Mouse (Mus musculus) Patski (cell line): ENCODE data around the gene Ahsg. TPM values are rescaled to one million over a fixed set of nuclear protein-coding genes. Genes with fewer than 3 reads are reported as not detected.

Source experiments
- ATAC-seq: fragments of 100-300 bp; one replicate; pipeline ENCODE4 v1.8.0; 2021
- CTCF ChIA-PET: fragments of 350-600 bp; sonication (Branson Sonifier 250); formaldehyde crosslinking; loops from one replicate; lab custom pipeline; 2022; ENCODE audit warnings: inconsistent platforms; lab: Charles Lee
- POLR2A ChIA-PET: fragments of 350-600 bp; sonication (Branson Sonifier 250); formaldehyde crosslinking; loops from one replicate; lab custom pipeline; 2022; ENCODE audit warnings: antibody characterized with exemption, inconsistent platforms; lab: Charles Lee
- DNase-seq: peaks from one replicate; pipeline ENCODE4 v3.0.0-alpha.2; 2011; ENCODE audit warnings: low read depth, low spot score
- H3K27me3 ChIP-seq: fragments of 371-371 bp; one replicate; pipeline ENCODE4 v1.5.1; 2021
- CTCF ChIP-seq: fragments of 100-300 bp; IDR thresholded peaks from one replicate; pipeline ENCODE4 v1.5.1; 2021
- in situ Hi-C: fragments of 300-500 bp; cut with MboI; formaldehyde crosslinking; loops from 3 replicates; pipeline ENCODE4 v1.11.1; 2018; ENCODE audit warnings: low pct_unique_long_range_greater_than_20kb, mixed read lengths
- polyA plus RNA-seq: library from polyadenylated mRNA; unstranded; gene quantifications from one replicate; pipeline ENCODE4 v1.2.3, GENCODE M21; 2021

The Ahsg gene
- polyA plus RNA-seq, 1 experiment from 2014 or later = not detected

DNA sequence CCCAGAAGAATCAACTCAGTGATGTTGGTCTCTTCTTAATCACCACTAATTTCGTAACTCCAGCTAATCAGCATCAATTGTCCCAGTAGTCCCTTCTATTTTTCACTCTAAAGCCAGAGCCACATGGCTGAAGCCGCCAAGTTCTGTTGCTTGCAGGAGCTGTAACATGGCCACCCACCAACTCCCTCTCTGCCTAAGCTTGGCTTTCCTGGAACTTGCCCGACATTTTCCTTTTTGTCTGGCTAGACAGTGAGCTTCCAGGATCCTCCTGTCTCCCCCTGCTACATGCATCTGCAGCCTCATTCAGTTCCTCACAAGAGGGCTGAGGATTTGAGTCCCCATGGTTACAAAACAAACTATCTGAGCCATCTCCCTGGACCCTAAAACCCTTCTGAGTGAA lies 20.9 kb downstream of the Ahsg start:
- no peaks in the 10 kb centered on the region for H3K27me3 ChIP-seq
- in situ Hi-C loops = no loop called here
- DNase-seq (no peak), ATAC-seq (no peak)
- no peak for TF ChIP-seq CTCF
- ChIA-PET POLR2A (no interaction called here), CTCF (no interaction called here)

DNA sequence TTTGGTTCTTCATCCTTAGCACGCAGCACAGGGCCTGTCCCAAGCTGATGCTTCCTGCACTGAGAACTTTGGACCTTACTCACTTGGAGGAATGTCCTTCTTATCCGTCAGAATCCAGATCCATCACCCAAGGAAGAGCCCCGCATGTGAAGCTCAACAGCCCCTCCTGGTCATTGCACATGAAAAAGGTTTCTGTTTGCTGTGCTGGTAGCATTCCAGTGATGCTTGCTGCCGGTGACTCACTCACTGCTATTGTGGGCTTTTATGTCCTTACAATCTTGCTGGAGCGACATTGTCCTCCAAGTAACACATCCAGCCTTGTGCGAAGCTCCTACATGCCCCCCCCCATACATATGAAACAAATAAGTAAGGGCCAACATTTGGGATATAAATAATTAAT lies 21.8 kb downstream of the Ahsg start:
- H3K27me3 ChIP-seq = no peaks in the 10 kb centered on the region
- in situ Hi-C loops = no loop called here
- POLR2A ChIA-PET = no interaction called here
- TF ChIP-seq CTCF = peak; percentile 16
- no peak for ATAC-seq
- CTCF ChIA-PET = no interaction called here
- DNase-seq = no peak

DNA sequence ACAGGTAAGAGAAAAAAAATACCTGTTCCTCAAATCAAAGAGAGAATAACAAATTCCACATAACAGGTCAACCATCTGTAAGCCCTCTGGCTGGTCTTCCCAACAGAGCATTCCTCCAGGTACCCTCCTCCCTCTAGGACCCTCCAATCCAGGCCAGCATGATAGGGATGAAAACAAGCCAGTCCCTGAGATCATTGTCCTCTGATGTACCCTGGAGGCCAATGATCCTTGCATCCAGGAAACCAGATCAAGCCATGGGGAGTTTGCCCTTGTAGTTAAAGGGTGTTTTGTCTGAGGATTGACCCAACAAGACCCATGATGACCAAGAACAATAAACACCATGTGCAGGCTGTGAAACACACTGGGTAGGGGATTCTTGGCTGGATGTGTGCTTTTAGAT lies 23.2 kb downstream of the Ahsg start:
- CTCF ChIA-PET = no interaction called here
- no peak for DNase-seq
- POLR2A ChIA-PET = no interaction called here
- no peak for TF ChIP-seq CTCF
- in situ Hi-C loops = no loop called here
- ATAC-seq = no peak
- no peaks in the 10 kb centered on the region for H3K27me3 ChIP-seq

DNA sequence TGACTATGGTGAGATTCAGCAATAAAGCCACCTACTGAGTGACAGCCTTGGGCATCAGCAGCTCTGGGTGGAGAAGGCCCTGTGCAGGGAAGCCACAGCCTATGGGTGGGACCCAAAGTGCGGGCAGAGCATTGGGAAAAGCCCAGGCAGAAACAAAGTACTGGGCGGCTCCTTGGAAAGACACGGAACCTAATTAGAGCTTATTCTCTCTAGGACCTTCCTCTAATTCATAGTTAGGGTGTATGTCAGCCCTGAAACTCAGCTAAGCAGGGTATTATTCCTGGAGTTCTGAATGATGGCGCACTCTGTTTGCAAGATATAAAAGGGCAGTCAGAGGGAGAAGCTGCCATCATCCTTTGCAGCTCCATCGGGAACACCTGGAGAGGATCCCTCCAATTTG lies 27.0 kb downstream of the Ahsg start, which contains the start of gene Fetub:
TSS of gene Fetub (plus strand) at position 301 of the 400 bp plus-strand sequence.
- in situ Hi-C loops = no loop called here
- CTCF ChIA-PET = interaction anchor here (1.3 to 1.6 kb wide), 2 partner anchors 14 to 17 kb away, joined by 3 read pairs; no protein-coding TSS in a partner anchor
- H3K27me3 ChIP-seq = no peaks in the 10 kb centered on the region
- DNase-seq (no peak), ATAC-seq (no peak)
- POLR2A ChIA-PET = no interaction called here
- no peak for TF ChIP-seq CTCF

DNA sequence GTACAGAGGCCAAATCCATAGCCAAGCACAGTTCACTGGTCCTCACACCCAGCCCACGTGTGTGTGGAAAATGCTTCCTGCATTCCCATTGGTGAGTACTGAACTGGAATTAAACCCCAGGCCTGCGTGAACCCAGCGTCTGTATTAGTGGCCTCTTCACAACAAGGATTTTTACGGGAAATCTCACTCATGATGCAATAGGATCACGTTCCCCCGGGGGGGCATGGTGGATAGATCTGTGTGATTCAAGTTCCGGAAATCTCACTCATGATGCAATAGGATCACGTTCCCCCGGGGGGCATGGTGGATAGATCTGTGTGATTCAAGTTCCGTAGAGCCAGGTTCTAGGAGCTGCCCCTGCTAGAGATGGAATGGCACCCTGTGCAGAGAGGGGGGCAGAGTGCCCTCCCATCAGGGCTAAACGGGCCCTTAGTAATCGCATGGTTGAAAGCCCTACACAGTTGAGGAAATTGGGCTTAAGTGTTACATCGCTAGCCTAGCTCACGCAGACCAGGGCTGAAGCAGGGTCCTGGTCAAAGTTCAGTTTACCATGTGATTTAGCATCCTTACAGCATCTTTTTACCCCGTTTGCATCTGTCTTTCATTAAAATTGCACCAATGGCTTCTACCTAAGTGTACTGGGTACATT lies 27.7 kb downstream of the Ahsg start:
- no peak for TF ChIP-seq CTCF
- DNase-seq = no peak
- in situ Hi-C loops = no loop called here
- ATAC-seq = no peak
- CTCF ChIA-PET = interaction anchor here (1.3 to 1.6 kb wide), 2 partner anchors 15 to 18 kb away, joined by 3 read pairs; no protein-coding TSS in a partner anchor
- POLR2A ChIA-PET = no interaction called here
- H3K27me3 ChIP-seq = no peaks in the 10 kb centered on the region

DNA sequence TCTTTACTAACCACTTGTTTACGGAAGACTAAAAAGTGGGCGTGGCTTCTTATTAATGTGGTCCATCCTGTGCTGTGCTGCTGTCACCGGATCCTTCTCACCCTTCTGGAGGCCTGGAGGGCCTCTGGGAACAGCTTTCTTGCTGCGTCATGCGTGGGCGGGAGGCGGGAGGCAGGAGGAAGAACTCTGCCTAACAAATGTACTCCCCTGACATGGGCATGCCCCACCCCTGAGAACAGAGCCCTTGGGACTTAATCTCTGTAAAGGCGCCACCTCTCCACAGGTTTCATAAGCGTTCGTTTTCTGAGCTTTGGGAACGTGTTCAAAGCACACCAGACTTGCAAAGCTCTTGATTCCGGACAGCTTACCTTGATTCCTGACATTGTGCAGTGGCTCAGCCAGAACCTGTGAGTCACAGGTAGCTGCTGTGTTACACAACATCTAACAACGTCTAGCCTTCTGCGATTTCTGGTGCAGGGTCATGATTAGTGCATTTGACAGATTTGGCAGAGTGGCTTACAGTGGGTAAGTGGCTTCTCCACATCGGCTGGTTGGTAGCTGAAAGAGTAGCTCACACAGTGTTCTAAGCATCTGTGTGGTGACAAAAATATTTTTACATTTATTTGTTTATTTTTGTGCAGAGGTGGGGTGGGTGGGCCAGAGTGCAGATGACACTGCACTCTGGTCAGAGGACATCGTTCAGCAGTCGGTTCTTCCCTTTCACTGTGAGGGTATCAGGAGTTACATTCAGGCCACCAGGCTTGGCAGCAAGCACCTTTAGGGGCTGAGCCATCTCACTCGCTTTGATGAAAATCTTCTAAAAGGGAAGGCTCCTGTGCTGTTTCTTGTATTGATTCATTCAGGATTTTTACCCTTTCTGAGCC lies 29.1 kb downstream of the Ahsg start:
- ChIA-PET CTCF (interaction anchor here (1.3 to 1.4 kb wide), 2 partner anchors 10 to 42 kb away, joined by 3 to 4 read pairs; no protein-coding TSS in a partner anchor), POLR2A (no interaction called here)
- ATAC-seq = no peak
- TF ChIP-seq CTCF = no peak
- in situ Hi-C loops = no loop called here
- DNase-seq = no peak
- no peaks in the 10 kb centered on the region for H3K27me3 ChIP-seq

DNA sequence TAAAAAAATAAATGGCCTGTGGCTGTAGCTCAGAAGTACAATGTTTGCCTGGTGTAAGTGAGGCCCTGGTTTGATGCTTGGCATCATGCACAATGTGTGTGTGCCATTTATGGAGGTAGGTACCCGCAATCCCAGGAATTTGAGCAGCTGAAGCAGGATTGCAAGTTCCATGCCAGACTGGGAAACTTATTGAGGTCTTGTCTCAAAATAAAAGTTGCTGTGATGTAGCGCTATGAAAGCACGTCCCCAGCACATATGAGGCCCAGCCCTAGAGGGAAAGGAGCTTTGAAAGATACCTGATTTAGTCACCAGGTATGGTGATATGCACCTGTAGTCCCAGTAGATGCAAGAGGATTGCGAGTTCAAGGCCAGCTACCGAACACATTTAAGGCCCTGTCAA lies 30.7 kb downstream of the Ahsg start:
- ATAC-seq (no peak), DNase-seq (no peak)
- TF ChIP-seq CTCF = no peak
- in situ Hi-C loops = no loop called here
- no peaks in the 10 kb centered on the region for H3K27me3 ChIP-seq
- ChIA-PET CTCF (interaction anchor here (1.1 to 1.3 kb wide), 4 partner anchors 9 to 21 kb away, joined by 3 to 5 read pairs (median 3); no protein-coding TSS in a partner anchor), POLR2A (no interaction called here)

DNA sequence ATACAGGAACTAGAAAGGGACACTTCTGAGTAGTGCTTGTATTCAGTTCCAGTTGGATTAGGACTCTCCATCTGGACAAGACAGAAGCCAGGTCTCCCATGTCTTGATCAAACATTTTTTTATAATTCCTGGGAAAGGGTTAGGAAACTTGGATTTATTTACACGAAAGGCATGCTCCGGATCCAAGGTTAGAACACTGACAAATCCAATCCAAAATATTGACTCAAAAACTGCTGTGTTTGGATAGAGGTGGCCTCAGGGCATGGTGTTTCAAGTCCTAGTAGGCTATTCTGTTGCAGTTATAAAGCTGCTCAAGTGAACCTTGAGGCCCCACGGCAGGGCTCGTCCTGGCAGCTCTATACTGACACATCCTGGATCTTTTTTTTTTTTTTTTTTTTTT lies 31.4 kb downstream of the Ahsg start:
- in situ Hi-C loops = no loop called here
- no peak for ATAC-seq
- H3K27me3 ChIP-seq = no peaks in the 10 kb centered on the region
- DNase-seq = no peak
- ChIA-PET POLR2A (no interaction called here), CTCF (interaction anchor here (1.1 to 1.2 kb wide), 2 partner anchors 9 to 22 kb away, joined by 3 to 5 read pairs; no protein-coding TSS in a partner anchor)
- TF ChIP-seq CTCF = no peak

DNA sequence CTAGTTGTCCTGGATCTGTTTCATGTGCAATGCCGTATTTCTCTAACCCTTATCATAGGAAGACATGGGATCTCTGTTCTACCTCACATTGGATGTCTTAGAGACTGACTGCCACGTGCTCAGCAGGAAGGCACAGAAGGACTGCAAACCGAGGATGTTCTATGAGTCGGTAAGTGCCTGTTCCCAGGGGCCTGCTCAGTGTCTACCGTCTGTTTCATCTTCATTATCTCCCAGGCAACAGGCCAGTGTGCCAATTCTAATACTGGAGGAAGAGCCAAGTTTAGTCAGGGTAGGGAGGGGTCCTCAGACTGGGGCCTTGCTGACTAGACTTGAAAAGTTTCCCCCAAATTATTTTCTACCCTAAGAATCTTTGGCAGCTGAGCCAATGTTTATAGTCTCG lies 38.5 kb downstream of the Ahsg start:
- in situ Hi-C loops = no loop called here
- no peak for DNase-seq
- no peaks in the 10 kb centered on the region for H3K27me3 ChIP-seq
- ChIA-PET CTCF (interaction anchor here (1.0 kb wide), 1 partner anchor 26 kb away, joined by 3 read pairs; no protein-coding TSS in a partner anchor), POLR2A (no interaction called here)
- no peak for ATAC-seq
- no peak for TF ChIP-seq CTCF

DNA sequence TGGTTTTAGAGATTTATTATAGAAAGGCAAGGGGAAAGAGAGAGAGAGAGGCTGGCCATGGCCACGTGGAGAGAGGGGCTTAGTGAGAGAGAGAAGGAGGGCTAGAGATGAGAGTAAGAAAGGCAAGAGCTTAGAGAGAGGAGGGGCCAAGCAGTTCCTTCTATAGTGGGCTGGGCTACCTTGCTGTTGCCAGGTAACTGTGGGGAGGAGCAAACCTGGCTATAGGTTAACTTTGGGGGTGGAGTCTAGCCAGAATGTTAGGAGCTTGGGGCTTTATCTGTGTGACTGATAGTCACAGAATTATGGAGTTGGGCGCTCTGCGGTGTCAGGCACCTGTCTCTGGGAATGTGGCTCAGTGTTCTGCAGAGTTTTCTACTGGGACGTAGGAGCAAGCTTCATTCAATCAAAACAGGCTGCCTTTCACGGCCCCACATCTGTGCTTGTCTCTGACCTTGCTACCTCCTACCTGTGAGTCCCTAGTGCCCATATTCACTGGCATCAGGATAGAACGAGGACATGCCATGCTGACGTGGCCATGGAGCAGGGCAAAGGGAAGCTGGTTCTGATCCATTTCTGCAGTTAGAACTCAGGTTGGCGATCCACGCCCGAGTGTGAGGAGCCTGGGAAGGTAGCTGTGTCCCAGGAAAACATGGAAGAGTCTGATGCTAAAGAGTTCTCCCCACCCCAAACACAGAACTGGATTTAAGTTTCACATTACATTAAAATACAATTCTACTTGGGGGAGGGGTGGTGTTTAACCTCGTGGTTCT lies 40.5 kb downstream of the Ahsg start:
- ChIA-PET CTCF (interaction anchor here (1.4 kb wide), 1 partner anchor 10 kb away, joined by 5 read pairs; no protein-coding TSS in a partner anchor), POLR2A (no interaction called here)
- ATAC-seq (no peak), DNase-seq (no peak)
- no peaks in the 10 kb centered on the region for H3K27me3 ChIP-seq
- in situ Hi-C loops = no loop called here
- no peak for TF ChIP-seq CTCF
